Mouse (Mus musculus) adrenal gland, postnatal 36 days (tissue): ENCODE data around the gene Rhbdl1. TPM values are rescaled to one million over a fixed set of nuclear protein-coding genes. Genes with fewer than 3 reads are reported as not detected.

ENCODE experiments used
- DNase-seq, 2 experiments: peaks; one replicate each; pipeline ENCODE4 v3.0.0; 2021; ENCODE audit warnings: mixed read lengths in 1 of 2
- total RNA-seq, 2 experiments: library from RNA; stranded (reverse); gene quantifications; 2 replicates each; pipeline ENCODE4 v1.2.3; 2021

Gene Rhbdl1
- total RNA-seq, 2 experiments from 2014 or later: 17.4 to 20.3 TPM

GRCm38 (mm10) chr17:25839455-25840235 is 2.5 kb upstream of the Rhbdl1 start:
- DNase-seq: no peak

GRCm38 (mm10) chr17:25838904-25839303 is 1.8 kb upstream of the Rhbdl1 start:
- no peak for DNase-seq

- no peak for DNase-seq
Measured at GRCm38 (mm10) chr17:25837533-25837932, 438 bp upstream of the Rhbdl1 start.

GRCm38 (mm10) chr17:25836397-25837075 is 559 bp downstream of the Rhbdl1 start:
- peak; percentile 28 to 34 for DNase-seq

- DNase-seq: no peak
Measured at GRCm38 (mm10) chr17:25835816-25836215, 1.3 kb downstream of the Rhbdl1 start.

GRCm38 (mm10) chr17:25835301-25835700 is 1.8 kb downstream of the Rhbdl1 start:
- no peak for DNase-seq

GRCm38 (mm10) chr17:25834595-25835222 is 2.4 kb downstream of the Rhbdl1 start:
- DNase-seq: no peak

- DNase-seq: peak in 1 of 2 experiments; percentile 71
Measured at GRCm38 (mm10) chr17:25833961-25834594, 3.0 kb downstream of the Rhbdl1 start.

GRCm38 (mm10) chr17:25833291-25833663 is 3.8 kb downstream of the Rhbdl1 start, which contains the start of gene Stub1:
TSS of gene Stub1 (minus strand) at chr17:25833404.
- peak; percentile 95 for DNase-seq

GRCm38 (mm10) chr17:25832436-25833290 is 4.4 kb downstream of the Rhbdl1 start:
- peak; percentile 100 for DNase-seq

GRCm38 (mm10) chr17:25831451-25832281 is 5.4 kb downstream of the Rhbdl1 start:
- peak; percentile 76 to 81 for DNase-seq

GRCm38 (mm10) chr17:25830806-25831431 is 6.2 kb downstream of the Rhbdl1 start:
- DNase-seq: no peak

GRCm38 (mm10) chr17:25830200-25830753 is 6.8 kb downstream of the Rhbdl1 start:
- DNase-seq: no peak

GRCm38 (mm10) chr17:25829558-25830017 is 7.5 kb downstream of the Rhbdl1 start:
- DNase-seq: no peak

- peak; percentile 82 to 87 for DNase-seq
Measured at GRCm38 (mm10) chr17:25828712-25829557, 8.2 kb downstream of the Rhbdl1 start, which contains the start of gene Jmjd8. TSS of gene Jmjd8 (plus strand) at chr17:25828867.

- DNase-seq: no peak
Measured at GRCm38 (mm10) chr17:25828223-25828594, 8.9 kb downstream of the Rhbdl1 start.

- DNase-seq: no peak
Measured at GRCm38 (mm10) chr17:25827546-25828222, 9.4 kb downstream of the Rhbdl1 start.

- no peak for DNase-seq
Measured at GRCm38 (mm10) chr17:25827011-25827410, 10.1 kb downstream of the Rhbdl1 start.
